Mouse (Mus musculus) cerebellum, adult 2 months (tissue): ENCODE measurements around the gene Syvn1. TPM values are rescaled to one million over a fixed set of nuclear protein-coding genes. Genes with fewer than 3 reads are reported as not detected.

Experiments
- DNase-seq, 2 experiments: peaks; one replicate each; pipeline ENCODE4 v3.0.0; 2021
- H3K27ac ChIP-seq: fragments of 200-500 bp; 2 replicates; pipeline ENCODE4 v1.5.1; 2012; ENCODE audit warnings: low read length, control low read depth, inconsistent platforms; ENCODE audit not compliant: insufficient read depth
- H3K27me3 ChIP-seq: fragments of 200-500 bp; 2 replicates; pipeline ENCODE4 v1.6.1; 2012; ENCODE audit warnings: inconsistent platforms, mild to moderate bottlenecking, low read length, moderate library complexity; ENCODE audit not compliant: control insufficient read depth, insufficient read depth
- H3K4me1 ChIP-seq: fragments of 200-500 bp; 2 replicates; pipeline ENCODE4 v1.6.1; 2011; ENCODE audit warnings: low read length; ENCODE audit not compliant: control insufficient read depth, insufficient read depth
- H3K4me3 ChIP-seq: fragments of 200-500 bp; replicated peaks from 2 replicates; pipeline ENCODE3; 2011; ENCODE audit warnings: mild to moderate bottlenecking, low read depth, low read length, control low read depth; ENCODE audit not compliant: insufficient read depth
- CTCF ChIP-seq: fragments of 200-500 bp; IDR thresholded peaks from 2 replicates; pipeline ENCODE4 v1.5.1; 2011; ENCODE audit warnings: low read depth, mild to moderate bottlenecking, control low read depth, low read length, moderate library complexity, borderline replicate concordance; ENCODE audit not compliant: insufficient read depth
- POLR2A ChIP-seq: fragments of 200-500 bp; IDR thresholded peaks from 2 replicates; pipeline ENCODE4 v1.6.1; 2011; ENCODE audit warnings: low read length, control low read depth, borderline replicate concordance; ENCODE audit not compliant: insufficient read depth
- WGBS: fragments of 180-500 bp; shearing (Covaris S2); methylation state at CpG from one replicate; pipeline ENCODE4 v1.1.7; 2018; 5-methylcytosine and 5-hydroxymethylcytosine counted together
- polyA plus RNA-seq: library from polyadenylated mRNA; depleted of rRNA; stranded (reverse); fragments of >200 nt; gene quantifications from 2 replicates; pipeline ENCODE4 v1.2.3, GENCODE M21; 2012; rRNA removed

Gene Syvn1
- 34.5 and 34.8 TPM in 2 replicates for polyA plus RNA-seq

DNA sequence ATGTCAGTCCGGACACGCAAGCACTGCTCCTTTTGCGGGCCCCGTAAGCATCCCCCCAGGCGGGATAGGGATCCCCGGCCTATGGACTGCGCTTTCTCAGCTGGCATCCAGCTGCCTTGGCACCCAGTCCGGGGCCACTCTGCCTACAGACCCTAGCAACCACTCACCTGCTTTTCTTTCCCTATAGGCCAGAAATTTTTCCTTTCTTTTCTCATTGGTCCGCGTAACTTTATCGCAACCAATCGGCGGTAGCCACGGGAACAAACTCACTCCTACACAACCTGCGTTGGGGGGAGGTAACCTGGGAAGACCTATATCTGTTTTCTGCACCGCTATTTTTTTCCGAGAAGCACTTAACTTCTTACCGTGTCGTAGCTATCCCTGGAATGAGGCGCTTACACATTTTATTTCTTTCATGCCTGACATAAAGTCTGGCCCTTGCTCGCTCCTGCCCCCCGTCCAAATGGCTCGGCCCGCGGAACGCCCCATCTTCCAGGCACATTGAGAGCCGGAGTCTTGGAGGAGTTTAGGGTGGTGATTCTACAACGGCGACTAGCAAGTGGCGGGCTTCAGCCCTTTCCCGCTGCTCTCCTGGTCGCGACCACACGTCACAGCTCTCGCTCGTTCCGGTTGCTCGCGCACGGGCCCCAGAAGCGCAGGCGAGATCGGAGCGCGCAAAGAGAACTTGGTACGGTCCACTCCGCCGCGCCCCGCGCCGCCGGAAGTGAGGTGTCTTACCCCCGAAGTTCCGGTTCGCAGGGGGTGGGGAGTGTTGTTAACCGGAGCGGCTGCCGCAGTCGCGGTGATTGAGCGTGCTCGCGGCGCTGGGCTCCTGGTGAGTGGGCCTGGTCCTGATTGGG lies at the start of gene Syvn1:
Gene Syvn1, plus strand, starts transcription at position 283 of the 860 bp plus-strand sequence.
- Histone ChIP-seq H3K4me3 (peak within 1 kb of the TSS; percentile 87), H3K4me1 (no peaks in the 10 kb centered on the region; the same call in 1 of the 2 replicates), H3K27me3 (no peaks in the 10 kb centered on the region), H3K27ac (peak within 1 kb of the TSS; percentile 96)
- TF ChIP-seq CTCF (no peak), POLR2A (peak; percentile 78)
- DNase-seq: peak; percentile 94 to 96
- under 1% methylated on average over 65 of the region's 65 CpGs for WGBS

DNA sequence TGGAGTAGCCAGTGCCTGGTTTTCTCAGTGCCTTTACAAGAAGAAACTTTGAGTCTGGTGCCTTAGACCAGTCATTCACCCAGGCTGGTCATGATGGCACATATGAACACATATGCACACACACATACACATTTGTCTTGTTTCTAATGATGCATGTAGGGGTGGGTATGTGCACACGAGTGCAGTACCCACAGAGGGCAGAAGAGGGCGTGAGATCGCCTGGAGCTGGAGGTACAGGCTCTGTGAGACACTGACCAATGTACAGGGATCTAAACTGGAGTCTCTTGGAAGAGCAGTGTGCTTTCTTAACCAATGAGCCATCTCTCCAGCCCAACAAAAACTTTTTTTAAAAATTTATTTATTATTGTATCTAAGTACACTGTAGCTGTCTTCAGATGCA lies 48.2 kb upstream of the Syvn1 start:
- no peak for DNase-seq
- Histone ChIP-seq H3K4me1 (no peaks in the 10 kb centered on the region), H3K27me3 (no peaks in the 10 kb centered on the region), H3K27ac (no peak overlapping the region), H3K4me3 (no peak overlapping the region)
- TF ChIP-seq POLR2A (no peak), CTCF (no peak)
- WGBS: 81% methylated on average over 3 of the region's 3 CpGs

DNA sequence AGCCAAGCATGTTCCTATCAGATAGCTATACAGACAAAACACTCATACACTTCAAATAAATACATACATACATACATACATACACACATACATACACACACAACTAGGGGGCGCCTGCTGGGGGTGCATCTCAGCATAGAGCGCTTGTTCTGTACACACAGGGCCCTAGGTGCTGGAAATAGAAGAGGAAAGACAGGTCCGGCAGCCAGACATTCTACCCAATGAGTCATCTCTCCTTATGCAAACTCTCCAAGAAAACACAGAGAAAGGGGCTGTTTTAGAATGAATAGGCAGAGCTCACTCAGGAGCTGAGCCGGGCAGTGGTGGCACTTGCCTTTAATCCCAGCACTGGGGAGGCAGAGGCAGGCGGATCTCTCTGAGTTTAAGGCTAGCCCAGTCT lies 46.4 kb upstream of the Syvn1 start:
- no peak for TF ChIP-seq POLR2A
- no peak for DNase-seq
- 81% methylated on average over 5 of the region's 5 CpGs for WGBS
- Histone ChIP-seq H3K4me1 (no peaks in the 10 kb centered on the region), H3K27ac (no peak overlapping the region), H3K27me3 (no peaks in the 10 kb centered on the region), H3K4me3 (no peak overlapping the region)

DNA sequence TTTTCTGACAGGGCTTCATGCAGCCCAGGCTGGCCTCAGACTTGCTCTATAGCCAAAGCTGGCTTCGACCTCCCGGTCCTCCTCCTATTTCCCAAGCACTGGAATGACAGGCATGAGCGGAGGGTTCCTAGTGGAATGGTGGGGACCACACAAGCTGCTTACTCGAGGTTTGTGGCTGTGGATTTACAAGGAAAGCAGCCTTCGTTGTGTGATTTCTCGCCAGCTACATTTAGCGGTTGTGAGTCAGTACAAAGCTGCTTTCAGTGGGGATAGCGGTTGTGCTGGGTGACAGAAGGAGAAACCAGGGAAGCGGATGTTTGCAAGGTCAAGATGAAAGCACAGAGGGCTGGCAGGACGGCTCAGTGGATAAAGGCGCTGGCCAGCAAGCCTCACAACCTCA lies 40.8 kb upstream of the Syvn1 start:
- TF ChIP-seq CTCF: no peak
- TF ChIP-seq POLR2A: no peak
- 58% methylated on average over 11 of the region's 11 CpGs for WGBS
- no peak overlapping the region for H3K27ac ChIP-seq
- H3K27me3 ChIP-seq: no peaks in the 10 kb centered on the region
- H3K4me3 ChIP-seq: no peak overlapping the region
- no peak for DNase-seq
- H3K4me1 ChIP-seq: no peaks in the 10 kb centered on the region

DNA sequence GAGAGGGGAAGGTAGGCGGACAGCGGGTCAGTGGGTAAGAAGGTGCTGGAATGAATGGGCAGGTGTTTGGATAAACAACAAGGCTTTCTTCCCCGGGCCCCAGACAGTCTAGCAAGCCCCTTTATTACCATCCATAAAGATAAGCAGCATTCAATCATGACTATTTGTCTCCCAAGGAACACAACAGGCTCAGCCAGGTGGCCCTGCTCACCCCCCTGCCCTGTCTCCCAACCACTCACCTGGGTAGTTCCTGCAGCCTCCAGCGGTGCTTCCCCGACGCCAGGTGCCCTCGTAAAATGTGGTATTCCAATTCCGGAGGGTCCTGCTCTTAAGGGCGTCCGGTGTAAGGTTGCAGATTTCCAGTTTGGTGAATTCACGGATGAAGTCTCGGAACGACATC lies 39.4 kb upstream of the Syvn1 start:
- TF ChIP-seq CTCF (no peak), POLR2A (no peak)

DNA sequence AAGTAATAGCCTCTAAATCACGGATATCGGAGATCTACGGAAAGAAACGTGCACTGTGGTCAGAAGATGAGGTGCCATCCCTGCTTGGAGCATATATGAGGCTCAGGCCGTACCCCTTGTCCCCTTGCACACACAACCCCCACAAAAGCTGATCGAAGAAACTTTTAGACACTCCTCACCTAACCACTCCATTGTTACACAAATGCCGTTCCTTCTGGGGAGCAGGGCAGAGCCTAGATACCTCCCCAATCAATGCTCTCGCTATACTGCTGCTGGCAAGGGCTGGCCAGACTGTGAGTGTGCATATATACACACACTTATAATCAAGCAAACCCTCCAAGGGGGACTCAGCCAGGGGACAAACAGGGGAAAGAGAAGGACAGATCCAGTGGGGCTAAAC lies 37.2 kb upstream of the Syvn1 start:
- Histone ChIP-seq H3K27ac (no peak overlapping the region), H3K27me3 (no peaks in the 10 kb centered on the region), H3K4me1 (no peaks in the 10 kb centered on the region), H3K4me3 (no peak overlapping the region)
- TF ChIP-seq CTCF: no peak
- no peak for TF ChIP-seq POLR2A
- WGBS: 75% methylated on average over 8 of the region's 8 CpGs
- DNase-seq: no peak

More for the DNA sequence above, 39.4 kb upstream of the Syvn1 start:
- H3K27me3 ChIP-seq: no peaks in the 10 kb centered on the region
- WGBS: 92% methylated on average over 13 of the region's 13 CpGs
- DNase-seq: no peak
- no peak overlapping the region for H3K27ac ChIP-seq
- no peaks in the 10 kb centered on the region for H3K4me1 ChIP-seq
- no peak overlapping the region for H3K4me3 ChIP-seq

DNA sequence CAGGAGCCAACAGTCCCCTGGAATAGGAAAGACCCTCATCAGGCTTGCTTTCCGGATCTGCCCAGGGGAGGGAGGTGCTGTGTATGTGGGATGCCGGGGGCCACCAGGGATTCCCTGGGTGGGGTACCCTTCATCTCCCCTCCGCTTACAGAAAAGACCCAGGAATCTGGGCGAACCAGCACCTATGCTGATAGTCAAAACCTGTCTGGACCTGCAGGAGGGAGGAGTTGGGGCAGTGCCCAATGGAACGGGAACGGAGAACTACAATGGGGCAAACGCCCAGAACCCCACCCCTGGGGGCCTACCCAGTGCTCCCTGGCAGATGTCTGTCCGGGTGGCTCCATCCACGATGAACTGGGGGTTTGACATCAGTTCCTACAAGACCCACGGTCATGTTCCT lies 32.7 kb upstream of the Syvn1 start:
- no peak overlapping the region for H3K27ac ChIP-seq
- H3K4me1 ChIP-seq: no peaks in the 10 kb centered on the region
- no peak overlapping the region for H3K4me3 ChIP-seq
- no peaks in the 10 kb centered on the region for H3K27me3 ChIP-seq
- 70% methylated on average over 10 of the region's 10 CpGs for WGBS
- no peak for TF ChIP-seq POLR2A
- TF ChIP-seq CTCF: no peak
- peak in 1 of 2 experiments; percentile 16 for DNase-seq

DNA sequence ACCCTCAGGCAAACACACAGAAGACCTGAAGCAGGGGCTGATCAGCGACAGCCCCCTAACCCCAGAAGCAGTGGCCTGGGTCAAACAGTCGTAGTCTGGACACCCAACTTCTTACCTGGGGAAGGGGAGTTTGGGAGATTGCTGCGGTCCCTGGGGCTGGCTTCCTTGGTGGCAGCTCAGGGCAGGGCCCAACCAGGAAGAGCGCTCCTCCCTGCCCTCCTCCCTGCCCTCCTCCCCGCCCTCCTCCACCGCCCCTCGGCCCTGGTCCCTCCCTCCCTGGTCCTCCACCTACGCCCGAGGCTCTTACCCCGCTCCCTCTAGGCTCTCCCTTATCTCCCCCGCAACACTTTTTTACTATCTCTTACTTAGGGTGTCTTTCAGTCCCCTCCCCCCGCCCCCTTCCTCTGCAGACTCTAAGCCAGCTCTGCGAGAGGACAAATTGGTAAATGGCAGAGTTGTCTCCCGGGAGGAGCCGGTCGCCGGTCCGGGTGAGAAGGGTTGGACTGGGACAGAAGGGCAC lies 31.3 kb upstream of the Syvn1 start:
- Histone ChIP-seq H3K4me3 (peak overlapping the region; percentile 89), H3K27ac (peak overlapping the region; percentile 61), H3K4me1 (no peaks in the 10 kb centered on the region), H3K27me3 (no peaks in the 10 kb centered on the region)
- no peak for TF ChIP-seq CTCF
- peak; percentile 40; the same call in 1 of the 2 replicates for TF ChIP-seq POLR2A
- peak; percentile 57 to 63 for DNase-seq
- 3% methylated on average over 16 of the region's 18 CpGs for WGBS
